Mouse (Mus musculus) thymus, postnatal 0 days (tissue): Measurements from ENCODE around the gene Crabp2. TPM values are rescaled to one million over a fixed set of nuclear protein-coding genes. Genes with fewer than 3 reads are reported as not detected.
"Not testable (repeated sequence)": the region's sequence is repeated elsewhere in the genome, so short reads cannot be mapped to it uniquely, and the experiment has no call there.

Experiments
- DNase-seq: peaks from one replicate; pipeline ENCODE4 v3.0.0-alpha.2; 2015; ENCODE audit warnings: low spot score
- polyA plus RNA-seq: library from polyadenylated mRNA; unstranded; fragments of >200 nt; fragmentation: Nextera tagmentation; extraction: Ambion mirVana; gene quantifications from 2 replicates; pipeline ENCODE4 v1.2.1, GENCODE M21; 2015

Gene Crabp2
- 35.5 and 38.1 TPM in 2 replicates for polyA plus RNA-seq

GRCm38 (mm10) chr3:87948378-87949265, at the start of gene Crabp2:
Gene Crabp2 (plus strand): TSS chr3:87948666.
- no peak for DNase-seq

GRCm38 (mm10) chr3:87899266-87899665, 49.2 kb upstream of the Crabp2 start:
- DNase-seq, result no peak

GRCm38 (mm10) chr3:87899776-87900175, 48.7 kb upstream of the Crabp2 start:
- no peak for DNase-seq

- no peak for DNase-seq
These were observed 47.3 kb upstream of the Crabp2 start for GRCm38 (mm10) chr3:87901036-87901624.

GRCm38 (mm10) chr3:87901959-87902358, 46.5 kb upstream of the Crabp2 start:
- not testable (repeated sequence) for DNase-seq

GRCm38 (mm10) chr3:87903821-87904220, 44.6 kb upstream of the Crabp2 start:
- no peak for DNase-seq

GRCm38 (mm10) chr3:87905880-87906485, 42.5 kb upstream of the Crabp2 start, which contains the start of gene Hdgf:
Gene Hdgf (plus strand): TSS chr3:87906321.
- DNase-seq, result peak; percentile 97

- no peak for DNase-seq
These were observed 41.9 kb upstream of the Crabp2 start for GRCm38 (mm10) chr3:87906601-87906980.

GRCm38 (mm10) chr3:87906981-87907857, 41.2 kb upstream of the Crabp2 start:
- DNase-seq, result peak; percentile 32

- no peak for DNase-seq
These were observed 40.6 kb upstream of the Crabp2 start for GRCm38 (mm10) chr3:87907906-87908305.

GRCm38 (mm10) chr3:87909381-87909780, 39.1 kb upstream of the Crabp2 start:
- DNase-seq, result no peak

GRCm38 (mm10) chr3:87909874-87910273, 38.6 kb upstream of the Crabp2 start:
- no peak for DNase-seq

- no peak for DNase-seq
These were observed 37.8 kb upstream of the Crabp2 start for GRCm38 (mm10) chr3:87910573-87911141.

- no peak for DNase-seq
These were observed 35.0 kb upstream of the Crabp2 start for GRCm38 (mm10) chr3:87913491-87913890.

- no peak for DNase-seq
These were observed 34.6 kb upstream of the Crabp2 start for GRCm38 (mm10) chr3:87913891-87914290.

- no peak for DNase-seq
These were observed 31.5 kb upstream of the Crabp2 start for GRCm38 (mm10) chr3:87916990-87917389.

GRCm38 (mm10) chr3:87918551-87918950, 29.9 kb upstream of the Crabp2 start:
- no peak for DNase-seq

- peak; percentile 81 for DNase-seq
These were observed 28.9 kb upstream of the Crabp2 start, which contains the start of gene Mrpl24 for GRCm38 (mm10) chr3:87919336-87920108. Gene Mrpl24 (plus strand): TSS chr3:87919506.

- no peak for DNase-seq
These were observed 28.1 kb upstream of the Crabp2 start for GRCm38 (mm10) chr3:87920270-87920943.
